Mouse (Mus musculus): Measurements from ENCODE around the gene Orai2. TPM values are rescaled to one million over a fixed set of nuclear protein-coding genes. Genes with fewer than 3 reads are reported as not detected.
A peak's percentile ranks its signal among the peaks of the same experiment; 100 is the strongest.
"Not testable (repeated sequence)": the region's sequence is repeated elsewhere in the genome, so short reads cannot be mapped to it uniquely, and the experiment has no call there.

Gene Orai2
- total RNA-seq, 1 experiment from 2014 or later: 2.5 TPM

- DNase-seq: peak; percentile 37
Measured at GRCm38 (mm10) chr5:136173606-136174463, 3.3 kb upstream of the Orai2 start.

- no peak for DNase-seq
Measured at GRCm38 (mm10) chr5:136172939-136173338, 2.4 kb upstream of the Orai2 start.

GRCm38 (mm10) chr5:136171363-136172341 is 1.1 kb upstream of the Orai2 start:
- no peak for DNase-seq

- DNase-seq: peak; percentile 7
Measured at GRCm38 (mm10) chr5:136169626-136170511, 644 bp downstream of the Orai2 start.

- DNase-seq: no peak
Measured at GRCm38 (mm10) chr5:136168071-136168470, 2.4 kb downstream of the Orai2 start.

- no peak for DNase-seq
Measured at GRCm38 (mm10) chr5:136167296-136167695, 3.2 kb downstream of the Orai2 start.

- DNase-seq: no peak
Measured at GRCm38 (mm10) chr5:136165246-136165645, 5.3 kb downstream of the Orai2 start.

GRCm38 (mm10) chr5:136163807-136164474 is 6.6 kb downstream of the Orai2 start:
- no peak for DNase-seq

GRCm38 (mm10) chr5:136160084-136160483 is 10.4 kb downstream of the Orai2 start:
- not testable (repeated sequence) for DNase-seq

- DNase-seq: no peak
Measured at GRCm38 (mm10) chr5:136155399-136155798, 15.1 kb downstream of the Orai2 start.

GRCm38 (mm10) chr5:136152365-136152764 is 18.1 kb downstream of the Orai2 start:
- no peak for DNase-seq

- DNase-seq: not testable (repeated sequence)
Measured at GRCm38 (mm10) chr5:136149134-136149576, 21.4 kb downstream of the Orai2 start.

GRCm38 (mm10) chr5:136147704-136148103 is 22.8 kb downstream of the Orai2 start:
- DNase-seq: no peak

GRCm38 (mm10) chr5:136146936-136147335 is 23.6 kb downstream of the Orai2 start:
- no peak for DNase-seq

- no peak for DNase-seq
Measured at GRCm38 (mm10) chr5:136144606-136145430, 25.7 kb downstream of the Orai2 start.

- DNase-seq: no peak
Measured at GRCm38 (mm10) chr5:136143161-136143755, 27.3 kb downstream of the Orai2 start.

- DNase-seq: no peak
Measured at GRCm38 (mm10) chr5:136142746-136143145, 27.8 kb downstream of the Orai2 start.

- no peak for DNase-seq
Measured at GRCm38 (mm10) chr5:136140057-136140482, 30.4 kb downstream of the Orai2 start.

GRCm38 (mm10) chr5:136139393-136139792 is 31.1 kb downstream of the Orai2 start:
- DNase-seq: no peak
